Mouse (Mus musculus): ENCODE measurements at regions not wholly inside any gene's neighbourhood (a gene's known extent, or its start where the extent isn't known, plus 50 kb on each side); places are given as distances from the start of the nearest gene placed in this dataset.

GRCm38 (mm10) chr5:37980692-37981091 is 57.9 kb upstream of the Stx18 start:
- H3K4me1 ChIP-seq (ENCODE audit: control insufficient read depth, insufficient read depth, low read length) = no peaks in the 10 kb centered on the region
- WGBS = 76% methylated on average over 3 of the region's 3 CpGs

GRCm38 (mm10) chr5:37976943-37977434 is 61.6 kb upstream of the Stx18 start:
- H3K4me3 ChIP-seq (ENCODE audit: low read depth, low read length) = no peak overlapping the region
- WGBS = 58% methylated on average over 4 of the region's 4 CpGs
- no peak overlapping the region for H3K9ac ChIP-seq (ENCODE audit: low read length)
- DNase-seq (ENCODE audit: low spot score, missing footprints) (no peak), ATAC-seq (ENCODE audit: low FRiP score) (no peak)
- no peak overlapping the region for H3K4me2 ChIP-seq
- H3K27me3 ChIP-seq (ENCODE audit: control insufficient read depth, insufficient read depth, low read length) = no peaks in the 10 kb centered on the region
- H3K9me3 ChIP-seq (ENCODE audit: control insufficient read depth, low read length) = no peaks in the 10 kb centered on the region
- H3K36me3 ChIP-seq (ENCODE audit: control insufficient read depth, insufficient read depth, low read length) = no peaks in the 10 kb centered on the region
- no peak overlapping the region for H3K27ac ChIP-seq (ENCODE audit: low read depth, low read length)
- H3K4me1 ChIP-seq (ENCODE audit: control insufficient read depth, insufficient read depth, low read length) = no peaks in the 10 kb centered on the region

More at GRCm38 (mm10) chr5:37980692-37981091, 57.9 kb upstream of the Stx18 start:
- Histone ChIP-seq H3K36me3 (ENCODE audit: control insufficient read depth, insufficient read depth, low read length) (no peaks in the 10 kb centered on the region), H3K4me2 (no peak overlapping the region), H3K27ac (ENCODE audit: low read depth, low read length) (no peak overlapping the region), H3K27me3 (ENCODE audit: control insufficient read depth, insufficient read depth, low read length) (no peaks in the 10 kb centered on the region), H3K9me3 (ENCODE audit: control insufficient read depth, low read length) (no peaks in the 10 kb centered on the region), H3K4me3 (ENCODE audit: low read depth, low read length) (no peak overlapping the region), H3K9ac (ENCODE audit: low read length) (no peak overlapping the region)
- DNase-seq (ENCODE audit: low spot score, missing footprints) (no peak), ATAC-seq (ENCODE audit: low FRiP score) (no peak)

- H3K27me3 ChIP-seq (ENCODE audit: control insufficient read depth, insufficient read depth, low read length) = peaks cover 17% of the 10 kb centered on the region
- H3K4me2 ChIP-seq = no peak overlapping the region
- no peak for ATAC-seq (ENCODE audit: low FRiP score)
- H3K9ac ChIP-seq (ENCODE audit: low read length) = no peak overlapping the region
- H3K27ac ChIP-seq (ENCODE audit: low read depth, low read length) = no peak overlapping the region
- no peak overlapping the region for H3K4me3 ChIP-seq (ENCODE audit: low read depth, low read length)
- WGBS = 87% methylated on average over 7 of the region's 7 CpGs
- no peaks in the 10 kb centered on the region for H3K36me3 ChIP-seq (ENCODE audit: control insufficient read depth, insufficient read depth, low read length)
- peak; percentile 44 for DNase-seq (ENCODE audit: low spot score, missing footprints)
- H3K9me3 ChIP-seq (ENCODE audit: control insufficient read depth, low read length) = no peaks in the 10 kb centered on the region
- peaks cover 6% of the 10 kb centered on the region; the same call in 1 of the 2 replicates for H3K4me1 ChIP-seq (ENCODE audit: control insufficient read depth, insufficient read depth, low read length)
These were observed 65.5 kb upstream of the Stx18 start for GRCm38 (mm10) chr5:37972980-37973545.

GRCm38 (mm10) chr5:37971724-37972123 is 66.8 kb upstream of the Stx18 start:
- no peaks in the 10 kb centered on the region; the same call in 1 of the 2 replicates for H3K9me3 ChIP-seq (ENCODE audit: control insufficient read depth, low read length)
- ATAC-seq (ENCODE audit: low FRiP score) (no peak), DNase-seq (ENCODE audit: low spot score, missing footprints) (peak; percentile 37)
- H3K4me1 ChIP-seq (ENCODE audit: control insufficient read depth, insufficient read depth, low read length) = peaks cover 10% of the 10 kb centered on the region; the same call in 1 of the 2 replicates
- H3K27ac ChIP-seq (ENCODE audit: low read depth, low read length) = no peak overlapping the region
- no peaks in the 10 kb centered on the region for H3K36me3 ChIP-seq (ENCODE audit: control insufficient read depth, insufficient read depth, low read length)
- no peak overlapping the region for H3K4me2 ChIP-seq
- no peak overlapping the region for H3K9ac ChIP-seq (ENCODE audit: low read length)
- 72% methylated on average over 11 of the region's 11 CpGs for WGBS
- H3K4me3 ChIP-seq (ENCODE audit: low read depth, low read length) = no peak overlapping the region
- peaks cover 29% of the 10 kb centered on the region for H3K27me3 ChIP-seq (ENCODE audit: control insufficient read depth, insufficient read depth, low read length)

- Histone ChIP-seq H3K4me1 (ENCODE audit: control insufficient read depth, insufficient read depth, low read length) (peaks cover 10% of the 10 kb centered on the region; the same call in 1 of the 2 replicates), H3K4me3 (ENCODE audit: low read depth, low read length) (no peak overlapping the region), H3K36me3 (ENCODE audit: control insufficient read depth, insufficient read depth, low read length) (no peaks in the 10 kb centered on the region), H3K9me3 (ENCODE audit: control insufficient read depth, low read length) (no peaks in the 10 kb centered on the region; the same call in 1 of the 2 replicates), H3K9ac (ENCODE audit: low read length) (no peak overlapping the region), H3K27me3 (ENCODE audit: control insufficient read depth, insufficient read depth, low read length) (peaks cover 34% of the 10 kb centered on the region), H3K27ac (ENCODE audit: low read depth, low read length) (no peak overlapping the region), H3K4me2 (no peak overlapping the region; the same call in 1 of the 2 replicates)
- peak; percentile 90 for DNase-seq (ENCODE audit: low spot score, missing footprints)
- no peak for ATAC-seq (ENCODE audit: low FRiP score)
- WGBS = 4% methylated on average over 10 of the region's 10 CpGs
These were observed 69.9 kb upstream of the Stx18 start for GRCm38 (mm10) chr5:37968596-37968995.

- no peak overlapping the region for H3K27ac ChIP-seq (ENCODE audit: low read depth, low read length)
- no peaks in the 10 kb centered on the region for H3K36me3 ChIP-seq (ENCODE audit: control insufficient read depth, insufficient read depth, low read length)
- no peaks in the 10 kb centered on the region; the same call in 1 of the 2 replicates for H3K9me3 ChIP-seq (ENCODE audit: control insufficient read depth, low read length)
- 5% methylated on average over 14 of the region's 14 CpGs for WGBS
- no peak for ATAC-seq (ENCODE audit: low FRiP score)
- H3K27me3 ChIP-seq (ENCODE audit: control insufficient read depth, insufficient read depth, low read length) = peaks cover 34% of the 10 kb centered on the region
- no peak for DNase-seq (ENCODE audit: low spot score, missing footprints)
- no peak overlapping the region for H3K9ac ChIP-seq (ENCODE audit: low read length)
- no peak overlapping the region for H3K4me3 ChIP-seq (ENCODE audit: low read depth, low read length)
- 0 out of 2 replicates have a peak overlapping the region, but pooled peaks have one; percentile 10 for H3K4me2 ChIP-seq
- H3K4me1 ChIP-seq (ENCODE audit: control insufficient read depth, insufficient read depth, low read length) = peaks cover 10% of the 10 kb centered on the region; the same call in 1 of the 2 replicates
These were observed 70.6 kb upstream of the Stx18 start for GRCm38 (mm10) chr5:37967914-37968375.

- H3K27ac ChIP-seq (ENCODE audit: low read depth, low read length) = no peak overlapping the region
- H3K4me2 ChIP-seq = 0 out of 2 replicates have a peak overlapping the region, but pooled peaks have one; percentile 10
- H3K9me3 ChIP-seq (ENCODE audit: control insufficient read depth, low read length) = no peaks in the 10 kb centered on the region; the same call in 1 of the 2 replicates
- ATAC-seq (ENCODE audit: low FRiP score) (no peak), DNase-seq (ENCODE audit: low spot score, missing footprints) (peak; percentile 92)
- no peak overlapping the region for H3K9ac ChIP-seq (ENCODE audit: low read length)
- peaks cover 10% of the 10 kb centered on the region; the same call in 1 of the 2 replicates for H3K4me1 ChIP-seq (ENCODE audit: control insufficient read depth, insufficient read depth, low read length)
- H3K36me3 ChIP-seq (ENCODE audit: control insufficient read depth, insufficient read depth, low read length) = no peaks in the 10 kb centered on the region
- WGBS = 4% methylated on average over 23 of the region's 23 CpGs
- H3K27me3 ChIP-seq (ENCODE audit: control insufficient read depth, insufficient read depth, low read length) = peaks cover 34% of the 10 kb centered on the region
- no peak overlapping the region for H3K4me3 ChIP-seq (ENCODE audit: low read depth, low read length)
These were observed 71.2 kb upstream of the Stx18 start for GRCm38 (mm10) chr5:37967106-37967913.

GRCm38 (mm10) chr5:37963688-37964087 is 74.9 kb upstream of the Stx18 start:
- Histone ChIP-seq H3K27me3 (ENCODE audit: control insufficient read depth, insufficient read depth, low read length) (peaks cover 22% of the 10 kb centered on the region), H3K9ac (ENCODE audit: low read length) (no peak overlapping the region), H3K4me1 (ENCODE audit: control insufficient read depth, insufficient read depth, low read length) (peaks cover 8% of the 10 kb centered on the region; the same call in 1 of the 2 replicates), H3K4me3 (ENCODE audit: low read depth, low read length) (no peak overlapping the region), H3K4me2 (no peak overlapping the region), H3K9me3 (ENCODE audit: control insufficient read depth, low read length) (no peaks in the 10 kb centered on the region; the same call in 1 of the 2 replicates), H3K36me3 (ENCODE audit: control insufficient read depth, insufficient read depth, low read length) (no peaks in the 10 kb centered on the region), H3K27ac (ENCODE audit: low read depth, low read length) (no peak overlapping the region)
- WGBS = 56% methylated on average over 8 of the region's 8 CpGs
- DNase-seq (ENCODE audit: low spot score, missing footprints) = no peak
- no peak for ATAC-seq (ENCODE audit: low FRiP score)

- Histone ChIP-seq H3K4me2 (no peak overlapping the region), H3K9me3 (ENCODE audit: control insufficient read depth, low read length) (no peaks in the 10 kb centered on the region; the same call in 1 of the 2 replicates), H3K4me1 (ENCODE audit: control insufficient read depth, insufficient read depth, low read length) (peaks cover 3% of the 10 kb centered on the region; the same call in 1 of the 2 replicates), H3K27ac (ENCODE audit: low read depth, low read length) (no peak overlapping the region), H3K4me3 (ENCODE audit: low read depth, low read length) (no peak overlapping the region), H3K9ac (ENCODE audit: low read length) (no peak overlapping the region), H3K36me3 (ENCODE audit: control insufficient read depth, insufficient read depth, low read length) (no peaks in the 10 kb centered on the region), H3K27me3 (ENCODE audit: control insufficient read depth, insufficient read depth, low read length) (peaks cover 11% of the 10 kb centered on the region)
- ATAC-seq (ENCODE audit: low FRiP score) (no peak), DNase-seq (ENCODE audit: low spot score, missing footprints) (no peak)
- WGBS = 28% methylated on average over 3 of the region's 3 CpGs
These were observed 76.0 kb upstream of the Stx18 start for GRCm38 (mm10) chr5:37962513-37962912.

Measured in midbrain, embryonic 11.5 days (tissue).